Mouse (Mus musculus) monocyte, adult 5-6 weeks (primary cell): Measurements from ENCODE around the gene Acvr2a. TPM values are rescaled to one million over a fixed set of nuclear protein-coding genes. Genes with fewer than 3 reads are reported as not detected.

Source experiments
- ATAC-seq: fragments of 153-309, 156-312 bp; replicated peaks from 2 replicates; pipeline ENCODE4 v1.8.0; 2017; ENCODE audit warnings: mild to moderate bottlenecking; ENCODE audit not compliant: low TSS enrichment, insufficient number of reproducible peaks, severe bottlenecking, poor library complexity, low FRiP score
- total RNA-seq: library from RNA; stranded (forward); fragments of 200-1000, 200-491, 200-594 nt; gene quantifications from 3 replicates; pipeline ENCODE4 v1.2.3, GENCODE M21; 2017

The Acvr2a gene
- 7.4 to 8.9 TPM (median 8.6 TPM) in 3 replicates for total RNA-seq

DNA sequence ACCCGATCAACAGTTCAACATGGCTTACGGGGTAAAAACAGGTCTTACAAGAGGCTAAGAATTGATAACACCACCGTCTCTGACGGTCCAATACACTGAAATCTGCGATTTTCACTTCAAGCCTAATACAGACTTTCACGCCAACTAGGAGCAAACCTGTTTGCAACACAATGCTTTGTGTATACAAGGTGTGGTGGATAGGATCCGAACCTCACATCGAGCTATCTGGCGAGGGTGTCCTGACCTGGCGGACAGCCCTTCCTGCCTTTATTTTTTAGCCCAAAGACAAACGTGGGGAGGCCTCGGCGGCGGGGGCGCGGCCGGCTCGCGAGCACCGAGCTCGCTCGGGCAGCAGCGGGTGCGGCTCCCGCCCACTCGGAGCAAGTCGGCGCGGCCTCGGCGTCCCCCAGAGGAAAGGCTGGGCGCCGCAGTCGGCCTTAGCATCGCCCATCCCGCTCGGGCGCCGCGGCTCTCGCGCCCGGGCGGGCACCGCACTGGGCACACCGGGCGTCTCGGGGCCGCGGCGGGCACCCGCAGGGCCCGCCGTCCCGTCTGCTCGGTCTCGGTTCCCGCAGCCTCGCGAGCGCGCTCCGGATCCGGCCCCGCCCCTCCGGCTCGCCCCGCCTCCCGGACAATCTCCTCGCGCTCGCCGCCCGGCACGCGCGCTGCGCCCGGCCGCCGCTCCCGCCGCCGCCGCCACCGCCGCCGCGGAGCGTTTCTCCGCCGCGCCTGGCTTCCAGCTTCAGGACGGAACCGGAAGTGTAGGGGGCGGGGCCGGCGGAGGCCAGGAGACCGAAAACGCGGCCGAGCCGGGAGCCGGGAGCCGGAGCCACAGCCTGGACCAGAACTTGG lies at the start of gene Acvr2a:
Gene Acvr2a, plus strand, starts transcription at position 739 of the 852 bp plus-strand sequence.
- ATAC-seq = peak; percentile 49

DNA sequence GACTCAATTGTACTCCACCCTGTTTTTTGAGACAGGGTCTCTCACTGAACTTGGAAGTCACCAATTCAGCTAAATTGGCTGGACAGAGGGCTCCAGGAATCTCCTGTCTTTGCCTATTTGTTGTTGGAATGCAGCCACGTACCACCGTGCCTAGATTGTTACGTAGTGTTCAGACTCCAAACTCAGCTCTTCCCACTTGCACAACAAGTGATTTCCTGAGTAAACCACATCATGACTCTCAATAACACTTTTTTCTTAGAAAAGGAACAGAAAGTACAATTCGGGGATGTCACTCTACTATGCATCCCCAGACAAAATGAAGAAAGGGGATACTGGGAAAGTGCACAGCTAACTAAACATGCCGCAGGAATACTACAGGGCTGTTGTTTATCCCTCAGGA lies 47.4 kb upstream of the Acvr2a start:
- ATAC-seq = 0 out of 2 replicates have a peak, but pooled peaks have one; percentile 53

DNA sequence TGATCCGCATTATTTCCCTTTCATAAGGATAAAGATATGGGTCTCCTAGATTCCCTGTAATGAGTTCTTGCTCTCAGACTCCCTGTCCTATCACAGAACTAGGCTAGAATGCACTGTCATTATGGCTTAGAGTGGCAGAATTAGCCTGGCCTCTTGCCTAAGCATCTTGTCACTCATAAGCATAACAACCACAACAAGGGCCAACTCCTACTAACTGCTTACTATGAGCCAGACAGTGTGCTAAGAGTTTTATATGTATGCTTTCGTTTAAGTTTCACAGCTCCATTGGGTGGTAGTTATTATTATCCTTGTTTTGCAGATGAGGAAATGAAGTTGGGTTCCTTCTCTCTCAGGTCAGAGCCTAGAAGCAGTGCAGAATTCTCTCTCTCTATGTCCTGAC lies 46.1 kb upstream of the Acvr2a start:
- ATAC-seq = 0 out of 2 replicates have a peak, but pooled peaks have one; percentile 35

DNA sequence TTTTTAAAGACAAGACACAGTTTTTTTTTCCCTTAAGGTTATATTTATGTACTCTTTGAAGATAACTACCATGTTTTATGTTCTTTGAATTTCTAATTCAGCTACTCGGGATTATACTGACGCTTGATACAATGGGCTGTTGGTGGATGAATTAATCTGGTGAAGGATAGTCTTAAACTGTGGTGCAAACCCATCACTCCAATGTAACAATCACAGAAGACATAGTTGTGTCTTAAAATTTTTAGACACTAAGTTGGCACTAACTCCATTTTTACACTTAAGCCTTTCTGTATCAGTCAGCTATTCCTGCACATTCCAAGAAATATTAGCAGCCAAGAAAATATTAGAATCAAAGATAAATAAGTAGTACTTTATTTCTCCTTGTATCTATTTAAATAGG lies 45.7 kb upstream of the Acvr2a start:
- no peak for ATAC-seq

DNA sequence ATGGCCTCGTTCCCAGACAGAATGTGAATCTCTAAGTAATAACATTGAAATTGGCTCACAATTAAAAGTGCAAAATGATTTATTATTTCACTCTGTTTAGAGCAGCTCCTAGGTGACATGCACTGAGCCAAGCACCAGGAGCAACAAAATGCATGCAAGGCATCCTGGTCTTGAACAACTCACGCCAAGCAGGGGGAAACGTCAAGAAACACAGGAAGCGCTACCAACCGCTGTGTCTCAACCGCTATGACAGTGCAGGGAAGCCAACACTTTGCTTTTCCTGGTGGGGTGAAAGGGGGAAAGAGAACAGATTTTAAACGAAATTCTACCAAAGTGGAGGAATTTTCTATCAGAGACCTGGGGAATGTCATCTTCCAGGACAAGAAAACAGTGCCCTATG lies 43.8 kb upstream of the Acvr2a start:
- no peak for ATAC-seq

DNA sequence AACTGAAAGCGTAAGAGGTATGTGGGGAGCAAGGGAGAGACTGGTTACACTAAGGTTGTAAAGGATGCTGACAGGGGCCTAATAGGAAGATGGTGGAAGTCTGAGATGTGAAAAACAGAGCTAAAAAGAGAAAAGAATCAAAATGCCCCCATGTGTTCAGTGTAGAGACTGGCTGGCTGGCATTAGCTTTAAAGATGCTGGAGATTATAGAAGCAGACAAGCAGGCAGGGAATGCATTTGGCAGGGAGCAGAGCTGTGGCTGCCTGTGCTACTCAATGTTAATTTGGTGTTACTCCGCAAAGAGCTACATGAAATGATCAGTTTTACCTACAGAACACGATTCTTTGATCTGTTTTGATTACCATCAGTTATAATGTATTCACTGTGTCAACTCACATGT lies 43.3 kb upstream of the Acvr2a start:
- ATAC-seq = no peak

DNA sequence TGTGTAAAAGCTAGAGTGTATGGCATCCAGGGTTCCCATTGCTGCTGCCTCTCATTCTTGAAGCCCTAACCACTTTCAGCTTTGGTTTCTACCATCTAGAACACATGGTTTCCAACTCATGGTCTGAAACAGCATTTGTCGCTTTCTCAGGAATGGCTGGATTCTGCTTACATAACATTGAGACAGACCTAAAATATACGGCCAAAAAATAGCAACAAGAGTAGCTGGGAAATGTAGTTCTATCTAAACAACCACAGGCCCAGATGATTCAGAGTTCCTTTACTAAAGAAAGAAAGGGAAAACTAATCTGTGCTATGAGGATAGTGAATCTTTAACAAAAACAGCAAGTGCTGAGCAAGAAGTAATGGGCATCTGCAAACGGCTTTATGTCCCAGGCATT lies 38.6 kb upstream of the Acvr2a start:
- ATAC-seq = no peak

DNA sequence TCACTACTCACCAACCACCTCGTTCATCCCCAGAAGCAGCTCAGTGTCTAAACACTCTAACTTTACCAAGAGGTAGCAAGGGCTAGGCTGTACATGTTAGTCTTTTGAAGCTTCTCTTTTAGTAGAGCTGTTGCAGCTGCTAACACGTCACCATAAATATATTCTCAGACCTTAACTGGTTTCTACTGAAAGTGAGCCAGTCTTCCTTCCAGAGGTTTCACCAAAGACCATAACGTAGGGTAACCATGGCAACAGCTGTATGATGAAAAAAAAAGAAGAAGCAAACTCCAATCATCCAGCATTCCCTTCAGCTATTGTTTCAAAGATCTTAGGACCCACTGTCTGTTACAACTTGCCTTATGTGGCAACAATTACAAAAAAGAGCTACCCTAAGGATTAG lies 25.0 kb upstream of the Acvr2a start:
- ATAC-seq = no peak

DNA sequence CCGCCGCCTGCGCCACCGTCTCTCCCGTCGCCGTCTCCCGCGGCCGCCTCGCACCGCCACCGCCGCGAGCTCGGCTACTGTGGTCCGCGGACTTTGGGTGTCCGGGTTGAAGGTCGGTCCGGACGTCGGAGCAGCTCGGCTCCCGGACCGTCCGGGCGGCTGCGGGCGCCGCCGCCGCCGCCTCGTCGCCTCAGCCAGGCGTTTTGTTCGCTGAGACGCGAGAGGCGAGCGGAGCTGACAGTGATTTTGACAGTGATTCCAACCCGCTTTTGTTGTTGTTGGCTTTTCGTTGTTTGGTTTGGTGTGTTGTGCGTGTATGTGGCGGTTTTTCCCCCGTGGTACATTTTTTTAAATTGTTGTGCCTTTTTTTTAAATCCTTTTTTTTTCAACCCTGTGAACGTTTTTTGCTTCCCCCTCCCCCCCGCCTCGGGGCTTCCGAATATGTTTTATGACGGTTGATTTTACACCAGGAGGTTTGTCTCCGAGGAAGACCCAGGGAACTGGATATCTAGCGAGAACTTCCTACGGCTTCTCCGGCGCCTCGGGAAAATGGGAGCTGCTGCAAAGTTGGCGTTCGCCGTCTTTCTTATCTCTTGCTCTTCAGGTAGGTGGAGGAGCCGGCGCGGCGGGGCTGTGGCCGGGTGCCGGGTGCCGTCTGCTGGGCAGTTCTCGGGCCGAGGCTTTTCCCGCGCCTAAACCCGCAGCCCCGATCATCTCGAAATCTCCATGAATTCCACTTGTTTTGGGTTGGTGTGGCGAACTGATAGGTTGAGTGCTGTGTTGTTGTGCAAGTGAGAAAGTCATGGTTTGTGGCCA lies 522 bp downstream of the Acvr2a start:
- ATAC-seq = no peak

DNA sequence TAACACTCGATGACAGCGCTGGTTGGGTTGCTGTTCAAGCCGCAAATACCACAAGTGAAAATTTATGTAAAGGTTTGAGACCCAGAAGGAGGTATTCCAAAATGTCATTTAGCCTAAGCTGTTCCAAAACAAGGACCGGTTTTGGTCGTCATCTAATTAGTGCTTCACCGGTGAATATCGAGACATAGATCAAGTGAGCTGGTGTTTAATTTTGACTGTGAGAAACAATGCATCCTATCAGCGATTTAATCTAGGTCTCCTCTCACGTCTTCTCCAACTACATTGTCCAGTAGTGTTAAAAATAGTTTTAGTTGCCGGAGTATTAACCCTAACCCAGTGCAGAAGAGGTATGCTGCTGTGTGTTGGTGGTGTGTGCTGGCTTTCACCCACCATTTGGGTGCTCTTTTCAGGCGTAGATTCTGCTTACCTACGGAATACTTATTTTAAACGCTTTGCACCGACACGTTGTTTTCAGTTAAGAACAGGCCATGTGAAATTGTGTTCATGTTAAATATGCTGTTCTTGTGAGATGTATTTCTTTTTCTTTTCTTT lies 1.2 kb downstream of the Acvr2a start:
- 0 out of 2 replicates have a peak, but pooled peaks have one; percentile 25 for ATAC-seq

DNA sequence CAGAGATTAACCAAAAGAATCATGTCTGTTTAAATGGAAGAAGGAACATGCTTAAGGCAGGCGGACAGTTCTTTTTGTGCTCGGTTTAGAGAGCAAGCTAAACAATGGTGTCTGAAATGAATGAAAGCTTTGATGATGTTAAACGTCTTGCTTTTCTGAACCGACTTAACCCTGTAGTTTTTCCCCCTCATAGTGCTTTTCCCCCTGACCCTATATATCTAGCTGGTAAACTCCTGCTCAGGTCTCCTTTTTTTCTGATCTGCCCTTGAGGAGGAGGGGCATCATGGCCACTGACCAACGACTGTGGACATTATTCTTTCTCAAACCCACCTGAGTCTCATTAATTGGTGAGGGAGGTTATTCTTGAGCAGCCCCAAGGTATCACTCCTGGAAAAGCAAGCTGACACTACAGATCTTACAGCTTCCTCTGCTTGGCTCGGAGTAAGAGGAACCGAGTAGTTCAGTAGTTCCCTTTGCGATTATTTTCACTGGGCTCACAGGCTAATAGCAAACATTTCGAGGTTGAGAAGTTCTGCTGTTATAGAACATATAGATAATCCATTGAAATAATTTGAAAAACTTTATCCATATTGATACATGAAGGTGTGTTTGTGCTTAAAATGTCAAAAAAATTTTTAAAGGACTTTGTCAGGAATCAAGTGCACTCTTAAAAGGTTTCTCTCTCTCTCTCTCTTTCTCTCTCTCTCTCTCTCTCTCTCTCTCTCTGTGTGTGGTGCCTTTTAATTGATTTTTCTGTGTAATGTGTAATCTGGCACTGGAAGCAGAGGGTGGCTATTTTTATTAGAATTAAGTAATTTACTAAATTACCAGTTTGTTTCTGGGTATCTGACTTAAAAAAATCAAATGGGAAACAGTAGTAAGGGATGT lies 2.5 kb downstream of the Acvr2a start:
- ATAC-seq = peak; percentile 45; the same call in 1 of the 2 replicates

DNA sequence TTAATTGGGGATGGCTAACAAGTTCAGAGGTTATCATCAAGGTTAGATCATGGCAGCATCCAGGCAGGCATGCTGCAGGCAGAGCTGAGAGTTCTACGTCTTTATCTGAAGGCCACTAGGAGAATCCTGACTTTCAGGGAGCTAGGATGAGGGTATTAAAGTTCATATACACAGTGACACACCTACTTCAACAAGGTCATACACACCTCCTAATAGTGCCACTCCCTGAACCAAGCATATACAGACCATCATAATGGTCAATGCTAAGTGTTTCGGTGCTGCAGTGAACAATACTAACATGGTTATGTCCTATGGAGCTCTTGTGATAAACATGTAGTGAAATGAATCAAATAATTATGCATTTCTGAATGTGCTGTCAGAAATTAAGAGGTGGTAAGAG lies 12.0 kb downstream of the Acvr2a start:
- ATAC-seq = no peak

DNA sequence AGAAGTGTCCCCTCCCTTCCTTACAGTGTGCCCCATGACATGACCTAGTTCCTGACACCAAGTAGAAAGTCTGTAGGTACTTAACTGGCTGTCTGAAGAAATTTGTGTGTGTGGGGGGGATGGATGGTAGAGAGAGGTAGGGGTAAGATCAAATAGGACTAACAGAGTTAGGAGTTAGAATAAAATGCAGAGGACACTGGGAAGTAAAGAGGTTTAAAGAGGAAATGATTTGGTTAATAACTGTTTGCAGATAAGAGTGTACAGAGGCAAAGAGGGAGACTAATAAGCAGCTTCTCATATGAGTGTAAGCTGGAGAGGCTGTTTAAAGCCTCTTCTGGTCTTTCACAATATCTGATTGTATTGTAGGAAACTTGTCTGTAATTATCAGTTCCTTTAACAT lies 12.5 kb downstream of the Acvr2a start:
- no peak for ATAC-seq

DNA sequence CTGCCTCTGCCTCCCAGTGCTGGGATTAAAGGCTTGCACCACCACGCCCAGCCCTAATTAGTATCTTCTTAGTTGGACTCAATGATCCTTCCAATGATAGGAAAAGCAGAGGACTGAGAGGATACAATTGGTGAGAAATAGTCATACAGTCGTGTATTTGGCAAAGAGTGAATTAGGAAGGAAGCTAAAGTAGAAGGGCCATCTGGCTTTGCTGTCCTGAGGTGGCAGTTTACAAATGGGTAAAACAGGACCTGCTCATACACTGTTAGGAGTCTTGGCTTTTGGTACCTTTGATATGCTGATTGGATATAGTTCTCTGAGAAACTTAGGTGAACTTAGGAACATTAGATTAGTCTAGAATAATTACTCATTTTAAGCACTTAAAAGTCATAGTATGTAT lies 16.6 kb downstream of the Acvr2a start:
- no peak for ATAC-seq

DNA sequence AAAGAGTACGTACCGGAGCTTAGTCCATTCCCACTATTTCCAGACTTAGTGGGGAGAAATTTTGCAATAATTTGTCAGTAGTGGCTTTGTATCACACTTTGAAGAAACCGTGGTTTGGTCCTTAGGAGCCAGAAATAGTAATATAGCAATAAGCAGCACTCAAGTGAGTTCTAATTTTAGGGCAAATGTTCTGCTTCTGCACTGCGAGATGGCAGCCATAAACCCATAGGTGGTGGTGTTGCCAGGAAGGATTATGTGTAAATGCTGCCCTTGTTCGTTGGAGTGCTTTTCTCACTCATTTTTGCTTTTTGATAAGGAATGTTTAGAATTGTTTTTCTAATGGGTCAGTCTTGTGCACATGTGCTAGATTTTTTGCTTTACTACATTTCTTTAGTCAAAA lies 18.4 kb downstream of the Acvr2a start:
- ATAC-seq = no peak

DNA sequence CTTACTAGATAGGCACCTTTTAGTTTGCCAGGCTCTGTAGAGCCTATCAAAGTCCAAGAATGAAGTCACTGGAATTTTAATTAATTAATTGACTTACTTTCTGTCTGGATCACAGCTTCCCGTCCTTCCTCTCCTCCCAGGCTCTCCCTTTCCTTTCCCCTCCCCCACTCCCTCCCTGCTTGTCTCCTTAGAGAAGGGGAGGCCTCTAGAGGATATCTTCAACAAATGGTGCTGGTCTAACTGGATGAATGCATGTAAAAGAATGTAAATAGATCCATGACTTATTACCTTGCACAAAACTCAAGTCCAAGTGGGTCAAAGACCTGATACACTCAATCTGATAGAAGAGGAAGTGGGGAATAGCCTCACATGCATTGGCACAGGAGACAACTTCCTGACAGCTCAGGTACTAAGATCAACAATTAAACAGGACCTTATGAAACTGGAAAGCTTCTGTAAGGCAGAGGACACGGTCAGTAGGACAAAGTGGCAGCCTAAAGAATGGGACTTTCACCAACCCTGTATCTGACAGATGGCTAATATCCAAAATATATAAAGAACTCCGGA lies 20.1 kb downstream of the Acvr2a start:
- ATAC-seq = no peak

DNA sequence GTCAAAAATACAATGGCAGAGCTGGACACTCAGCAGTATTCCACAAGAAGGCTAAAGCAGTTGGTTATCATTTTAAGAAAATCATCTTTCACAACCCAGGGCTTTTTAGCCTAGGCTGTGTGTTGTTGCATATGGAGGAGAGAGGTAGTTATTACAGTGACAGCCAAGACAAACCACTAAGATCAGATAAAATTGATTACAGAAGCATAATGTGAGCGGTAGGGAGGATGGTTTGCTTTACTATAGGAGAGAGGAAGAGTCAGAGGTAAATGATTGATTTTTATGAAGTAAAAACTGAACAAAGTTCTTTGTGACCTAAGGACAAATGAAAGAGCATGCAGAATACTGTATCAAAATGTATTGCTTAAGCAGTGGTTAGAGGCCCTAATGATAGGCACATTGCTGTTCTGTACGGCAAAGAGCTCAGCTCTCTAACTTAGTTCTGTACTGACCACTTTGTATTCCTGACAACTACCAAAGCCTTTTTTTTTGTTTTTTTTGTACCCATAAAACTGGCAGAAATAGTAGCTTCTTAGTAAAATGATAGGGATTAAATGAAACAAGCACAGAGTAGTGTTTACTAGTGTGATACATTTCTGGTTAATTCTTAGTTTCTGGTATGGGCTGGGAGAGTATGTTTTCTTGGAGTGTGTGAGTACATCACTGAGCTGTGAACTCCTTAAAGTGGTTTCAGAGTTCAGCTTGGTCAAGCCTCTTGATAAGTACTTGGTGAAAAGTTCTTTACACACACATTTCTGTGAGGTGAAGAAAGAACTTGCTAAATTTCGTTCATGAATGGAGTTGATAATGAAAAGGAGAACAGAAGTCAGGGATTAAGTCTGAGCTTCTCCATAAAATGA lies 27.9 kb downstream of the Acvr2a start:
- ATAC-seq = no peak
